Mouse (Mus musculus) embryonic facial prominence, embryonic 12.5 days (tissue): ENCODE measurements around the gene Dut. TPM values are rescaled to one million over a fixed set of nuclear protein-coding genes. Genes with fewer than 3 reads are reported as not detected.

Experiments used
- ATAC-seq: fragments of 200-750 bp; cut with Nextera tagmentation; 2 replicates; pipeline ENCODE4 v1.8.0; 2017; ENCODE audit not compliant: insufficient number of reproducible peaks, insufficient read depth, low FRiP score, low TSS enrichment
- H3K27ac ChIP-seq: fragments of 300-500 bp; sonication (generic); 2 replicates; pipeline ENCODE4 v1.5.1; 2016; ENCODE audit warnings: mild to moderate bottlenecking
- H3K27me3 ChIP-seq: fragments of 300-500 bp; sonication (generic); 2 replicates; pipeline ENCODE4 v1.6.1; 2016; ENCODE audit warnings: mild to moderate bottlenecking, moderate library complexity
- H3K36me3 ChIP-seq: fragments of 300-500 bp; sonication (generic); 2 replicates; pipeline ENCODE4 v1.6.1; 2016; ENCODE audit warnings: mild to moderate bottlenecking
- H3K4me1 ChIP-seq: fragments of 300-500 bp; sonication (generic); 2 replicates; pipeline ENCODE4 v1.6.1; 2016
- H3K4me2 ChIP-seq: fragments of 300-500 bp; sonication (generic); replicated peaks from 2 replicates; pipeline ENCODE4 v1.6.1; 2016; ENCODE audit warnings: mild to moderate bottlenecking, moderate library complexity
- H3K4me3 ChIP-seq: fragments of 300-500 bp; sonication (generic); 2 replicates; pipeline ENCODE4 v1.5.1; 2016; ENCODE audit warnings: mild to moderate bottlenecking
- H3K9ac ChIP-seq: fragments of 300-500 bp; sonication (generic); 2 replicates; pipeline ENCODE4 v1.6.1; 2016; ENCODE audit warnings: mild to moderate bottlenecking, moderate library complexity
- H3K9me3 ChIP-seq: fragments of 300-500 bp; sonication (generic); 2 replicates; pipeline ENCODE4 v1.6.1; 2016; ENCODE audit warnings: mild to moderate bottlenecking, moderate library complexity
- WGBS: fragments of 180-500 bp; shearing (Covaris S2); methylation state at CpG from one replicate; pipeline ENCODE4 v1.1.7; 2016; 5-methylcytosine and 5-hydroxymethylcytosine counted together
- polyA plus RNA-seq: library from polyadenylated mRNA; unstranded; fragments of >200 nt; fragmentation: Nextera tagmentation; extraction: Ambion mirVana; gene quantifications from 2 replicates; pipeline ENCODE4 v1.2.1, GENCODE M21; 2016

The Dut gene
- 160 and 167 TPM in 2 replicates for polyA plus RNA-seq

DNA sequence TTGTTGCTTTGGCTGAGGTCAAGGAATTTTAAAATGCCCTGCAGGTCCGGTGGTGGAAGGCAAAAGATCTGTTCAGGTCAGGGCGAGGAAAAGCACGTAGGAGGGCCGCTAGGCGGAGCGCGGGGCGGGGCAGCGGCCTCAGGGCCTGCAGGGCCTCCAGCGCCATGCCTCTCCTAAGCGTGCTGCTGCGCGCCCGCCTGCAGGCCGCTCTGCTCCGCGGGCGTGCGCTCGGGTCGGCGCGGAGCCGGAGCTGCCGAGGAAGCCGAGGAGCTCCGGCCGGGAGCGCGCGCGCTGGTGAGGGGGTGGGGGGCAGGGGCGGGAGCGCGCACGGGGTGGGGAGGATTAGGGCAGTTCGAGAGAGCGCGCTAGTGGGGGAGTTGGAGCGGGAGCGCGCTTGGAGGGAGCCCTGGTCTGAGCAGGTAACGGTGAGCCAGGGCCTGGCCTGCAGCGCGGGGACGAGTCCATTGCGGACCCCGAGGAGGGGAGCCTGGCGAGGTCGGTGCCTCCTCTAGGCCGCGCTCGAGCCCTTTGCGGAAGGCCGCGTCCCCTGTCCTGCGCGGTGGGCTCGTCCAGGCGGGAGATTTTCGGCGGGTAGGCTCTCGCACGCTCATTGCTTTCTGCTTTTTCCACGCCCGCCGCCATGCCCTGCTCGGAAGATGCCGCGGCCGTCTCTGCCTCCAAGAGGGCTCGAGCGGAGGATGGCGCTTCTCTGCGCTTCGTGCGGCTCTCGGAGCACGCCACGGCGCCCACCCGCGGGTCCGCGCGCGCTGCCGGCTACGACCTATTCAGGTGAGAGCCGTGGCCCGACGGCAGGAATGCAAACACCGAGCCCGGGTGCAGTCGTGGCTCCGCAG lies at the start of gene Dut:
Dut (plus strand) TSS at position 83 of the 854 bp plus-strand sequence.
- Histone ChIP-seq H3K4me2 (peak within 1 kb of the TSS; percentile 67), H3K4me1 (peaks cover 22% of the 10 kb centered on the region), H3K4me3 (peak within 1 kb of the TSS; percentile 80), H3K9me3 (no peaks in the 10 kb centered on the region), H3K9ac (peak within 1 kb of the TSS; percentile 84), H3K36me3 (peaks cover 26% of the 10 kb centered on the region), H3K27ac (peak within 1 kb of the TSS; percentile 96), H3K27me3 (no peaks in the 10 kb centered on the region)
- WGBS = under 1% methylated on average over 84 of the region's 96 CpGs
- peak; percentile 100 for ATAC-seq

DNA sequence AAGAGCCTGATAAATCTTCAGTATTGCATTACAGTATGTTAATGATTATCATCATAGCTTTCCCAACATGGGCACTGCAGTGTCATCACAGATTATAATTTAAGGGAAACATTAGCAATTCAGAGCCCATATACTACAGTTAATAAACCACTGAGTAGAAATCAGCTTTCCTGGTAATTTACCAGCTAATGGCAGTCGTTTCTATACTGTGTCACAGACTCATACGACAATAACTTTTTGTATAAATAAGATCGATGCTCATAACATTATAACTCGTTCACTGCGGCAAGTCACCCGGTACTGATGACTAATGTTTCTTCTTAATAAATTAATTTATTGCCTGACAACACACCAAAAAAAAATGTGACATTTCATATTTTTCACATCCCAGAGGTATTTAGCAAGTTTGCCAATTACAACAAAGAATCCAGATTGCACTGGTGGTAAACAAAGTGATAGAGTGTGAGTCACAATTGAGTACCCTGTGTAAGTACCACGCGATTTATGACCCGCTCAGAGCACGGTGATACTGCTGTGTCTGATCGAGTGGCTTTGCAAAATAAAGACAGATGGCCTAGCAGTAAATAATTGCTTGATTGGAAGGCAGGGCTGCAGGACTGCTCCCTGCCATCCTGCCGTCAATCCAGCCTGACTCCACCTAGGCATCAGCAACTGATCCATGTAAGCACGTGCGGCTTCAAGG lies 37.9 kb upstream of the Dut start:
- Histone ChIP-seq H3K36me3 (no peaks in the 10 kb centered on the region), H3K4me2 (no peak overlapping the region), H3K4me1 (peaks cover 12% of the 10 kb centered on the region; the same call in 1 of the 2 replicates), H3K4me3 (no peak overlapping the region), H3K27me3 (no peaks in the 10 kb centered on the region), H3K9me3 (no peaks in the 10 kb centered on the region), H3K27ac (no peak overlapping the region), H3K9ac (no peak overlapping the region)
- no peak for ATAC-seq
- WGBS = 60% methylated on average over 14 of the region's 14 CpGs

GRCm38 (mm10) chr2:125211831-125212510 lies 35.0 kb upstream of the Dut start:
- H3K4me2 ChIP-seq = no peak overlapping the region
- H3K4me1 ChIP-seq = peaks cover 12% of the 10 kb centered on the region; the same call in 1 of the 2 replicates
- no peak for ATAC-seq
- H3K9ac ChIP-seq = no peak overlapping the region
- no peaks in the 10 kb centered on the region for H3K9me3 ChIP-seq
- H3K27me3 ChIP-seq = no peaks in the 10 kb centered on the region
- WGBS = 50% methylated on average over 10 of the region's 10 CpGs
- H3K4me3 ChIP-seq = no peak overlapping the region
- no peak overlapping the region for H3K27ac ChIP-seq
- H3K36me3 ChIP-seq = no peaks in the 10 kb centered on the region

- Histone ChIP-seq H3K4me2 (no peak overlapping the region), H3K4me1 (peaks cover 12% of the 10 kb centered on the region; the same call in 1 of the 2 replicates), H3K36me3 (no peaks in the 10 kb centered on the region), H3K27ac (no peak overlapping the region), H3K4me3 (no peak overlapping the region), H3K9me3 (no peaks in the 10 kb centered on the region), H3K9ac (no peak overlapping the region), H3K27me3 (no peaks in the 10 kb centered on the region)
- no peak for ATAC-seq
- 6% methylated on average over 3 of the region's 3 CpGs for WGBS
Measured at GRCm38 (mm10) chr2:125214592-125214991, 32.4 kb upstream of the Dut start.

- no peak overlapping the region for H3K4me2 ChIP-seq
- WGBS = 72% methylated on average over 6 of the region's 6 CpGs
- no peaks in the 10 kb centered on the region for H3K27me3 ChIP-seq
- no peak overlapping the region for H3K9ac ChIP-seq
- H3K4me1 ChIP-seq = peaks cover under 1% of the 10 kb centered on the region; the same call in 1 of the 2 replicates
- H3K9me3 ChIP-seq = no peaks in the 10 kb centered on the region
- H3K36me3 ChIP-seq = no peaks in the 10 kb centered on the region
- no peak for ATAC-seq
- no peak overlapping the region for H3K27ac ChIP-seq
- no peak overlapping the region for H3K4me3 ChIP-seq
Measured at GRCm38 (mm10) chr2:125217286-125217685, 29.7 kb upstream of the Dut start.

GRCm38 (mm10) chr2:125218566-125218965 lies 28.4 kb upstream of the Dut start:
- Histone ChIP-seq H3K9ac (no peak overlapping the region), H3K27ac (no peak overlapping the region), H3K4me3 (no peak overlapping the region), H3K36me3 (no peaks in the 10 kb centered on the region), H3K4me1 (no peaks in the 10 kb centered on the region), H3K9me3 (no peaks in the 10 kb centered on the region), H3K4me2 (no peak overlapping the region), H3K27me3 (no peaks in the 10 kb centered on the region)
- 79% methylated on average over 1 of the region's 1 CpGs for WGBS
- no peak for ATAC-seq

- Histone ChIP-seq H3K9ac (no peak overlapping the region), H3K27ac (no peak overlapping the region), H3K4me3 (no peak overlapping the region), H3K4me1 (no peaks in the 10 kb centered on the region), H3K9me3 (no peaks in the 10 kb centered on the region), H3K36me3 (no peaks in the 10 kb centered on the region), H3K27me3 (no peaks in the 10 kb centered on the region), H3K4me2 (no peak overlapping the region)
- WGBS = 87% methylated on average over 3 of the region's 3 CpGs
- ATAC-seq = no peak
Measured at GRCm38 (mm10) chr2:125219268-125219667, 27.7 kb upstream of the Dut start.

- no peaks in the 10 kb centered on the region for H3K36me3 ChIP-seq
Measured at GRCm38 (mm10) chr2:125221673-125222072, 25.3 kb upstream of the Dut start.

GRCm38 (mm10) chr2:125228472-125229409 lies 18.2 kb upstream of the Dut start:
- no peak for ATAC-seq
- no peak overlapping the region for H3K9ac ChIP-seq
- no peaks in the 10 kb centered on the region for H3K36me3 ChIP-seq
- no peaks in the 10 kb centered on the region for H3K9me3 ChIP-seq
- H3K4me3 ChIP-seq = no peak overlapping the region
- H3K4me2 ChIP-seq = no peak overlapping the region
- no peaks in the 10 kb centered on the region for H3K4me1 ChIP-seq
- H3K27me3 ChIP-seq = no peaks in the 10 kb centered on the region
- WGBS = 81% methylated on average over 11 of the region's 11 CpGs
- no peak overlapping the region for H3K27ac ChIP-seq

More at GRCm38 (mm10) chr2:125221673-125222072, 25.3 kb upstream of the Dut start:
- WGBS = 85% methylated on average over 1 of the region's 1 CpGs
- no peaks in the 10 kb centered on the region for H3K27me3 ChIP-seq
- no peaks in the 10 kb centered on the region for H3K9me3 ChIP-seq
- no peak overlapping the region for H3K27ac ChIP-seq
- no peak overlapping the region for H3K4me3 ChIP-seq
- H3K4me2 ChIP-seq = no peak overlapping the region
- H3K4me1 ChIP-seq = no peaks in the 10 kb centered on the region
- no peak for ATAC-seq
- H3K9ac ChIP-seq = no peak overlapping the region

DNA sequence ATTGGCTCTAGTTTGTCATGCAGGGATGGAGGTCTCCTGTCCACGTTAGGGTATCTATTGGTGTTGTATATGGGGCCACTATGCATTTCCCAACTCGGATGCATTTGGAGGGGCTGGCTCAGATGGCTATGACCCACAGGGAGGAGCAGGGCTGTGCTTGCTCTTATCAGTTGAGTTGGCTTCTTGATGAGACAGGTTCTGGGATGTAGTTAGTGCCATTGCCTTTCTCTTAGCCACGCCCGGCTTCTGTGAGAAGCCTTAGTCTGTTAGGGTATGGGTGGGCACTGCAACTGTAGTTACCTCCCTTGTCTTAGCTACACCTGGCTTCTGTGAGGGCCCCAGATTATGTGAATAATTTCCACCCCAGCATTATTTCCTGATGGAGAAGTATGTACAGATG lies 14.8 kb upstream of the Dut start:
- Histone ChIP-seq H3K9me3 (no peaks in the 10 kb centered on the region), H3K36me3 (no peaks in the 10 kb centered on the region), H3K27me3 (no peaks in the 10 kb centered on the region), H3K4me3 (no peak overlapping the region), H3K9ac (no peak overlapping the region), H3K4me2 (no peak overlapping the region), H3K4me1 (no peaks in the 10 kb centered on the region), H3K27ac (no peak overlapping the region)
- WGBS = 86% methylated on average over 4 of the region's 4 CpGs
- no peak for ATAC-seq

DNA sequence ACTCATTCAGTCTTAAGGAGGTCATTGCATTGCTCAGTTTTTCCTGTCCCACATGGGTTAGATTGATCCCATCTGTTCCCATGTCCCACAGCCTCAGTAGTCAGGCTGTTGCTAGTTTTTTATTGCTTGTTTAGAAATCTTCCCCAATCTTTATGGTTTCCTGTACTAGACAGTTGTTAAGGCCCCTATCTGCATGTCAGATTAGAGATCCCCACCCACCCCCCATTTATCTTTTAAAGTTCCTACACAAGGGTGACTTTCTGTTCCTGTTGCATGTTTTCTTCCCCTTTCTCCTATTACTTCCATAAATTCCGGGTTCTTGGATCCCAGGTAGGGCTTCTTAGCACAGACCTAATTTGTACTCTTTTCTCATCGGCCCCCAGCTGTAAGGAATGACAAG lies 13.5 kb upstream of the Dut start:
- 75% methylated on average over 2 of the region's 2 CpGs for WGBS
- Histone ChIP-seq H3K4me2 (no peak overlapping the region), H3K4me1 (no peaks in the 10 kb centered on the region), H3K27ac (no peak overlapping the region), H3K27me3 (no peaks in the 10 kb centered on the region), H3K9ac (no peak overlapping the region), H3K4me3 (no peak overlapping the region), H3K36me3 (no peaks in the 10 kb centered on the region), H3K9me3 (no peaks in the 10 kb centered on the region)
- no peak for ATAC-seq
